Mouse (Mus musculus): ENCODE results near the gene Cecr2. TPM values are rescaled to one million over a fixed set of nuclear protein-coding genes. Genes with fewer than 3 reads are reported as not detected.
"Not testable (repeated sequence)": the region's sequence is repeated elsewhere in the genome, so short reads cannot be mapped to it uniquely, and the experiment has no call there.

The Cecr2 gene
- polyA plus RNA-seq, 1 experiment from 2014 or later = 1.4 TPM

- WGBS = 70% methylated on average over 5 of the region's 5 CpGs
These were observed 129.4 kb downstream of the Cecr2 start for GRCm38 (mm10) chr6:120795422-120796086.

GRCm38 (mm10) chr6:120796111-120796510, 129.9 kb downstream of the Cecr2 start:
- H3K9ac ChIP-seq = no peak overlapping the region
- 82% methylated on average over 2 of the region's 2 CpGs for WGBS
- no peak overlapping the region for H3K4me3 ChIP-seq
- H3K4me1 ChIP-seq (replicated peaks) = 0 out of 2 replicates have a peak, but pooled peaks cover 3% of the 10 kb centered on the region
- no peak for ATAC-seq (ENCODE audit: insufficient number of reproducible peaks, low FRiP score)
- H3K27ac ChIP-seq (ENCODE audit: poor library complexity, severe bottlenecking) = no peak overlapping the region
- peaks cover 94% of the 10 kb centered on the region for H3K36me3 ChIP-seq
- no peaks in the 10 kb centered on the region for H3K9me3 ChIP-seq (replicated peaks)
- H3K4me2 ChIP-seq = no peak overlapping the region
- no peaks in the 10 kb centered on the region for H3K27me3 ChIP-seq (replicated peaks)

More at GRCm38 (mm10) chr6:120795422-120796086, 129.4 kb downstream of the Cecr2 start:
- Histone ChIP-seq H3K4me2 (no peak overlapping the region), H3K36me3 (peaks cover 88% of the 10 kb centered on the region), H3K27ac (ENCODE audit: poor library complexity, severe bottlenecking) (no peak overlapping the region), H3K4me3 (no peak overlapping the region), H3K9ac (no peak overlapping the region), H3K27me3 (replicated peaks) (no peaks in the 10 kb centered on the region), H3K4me1 (replicated peaks) (peaks cover 7% of the 10 kb centered on the region; the same call in 1 of the 2 replicates), H3K9me3 (replicated peaks) (no peaks in the 10 kb centered on the region)
- ATAC-seq (ENCODE audit: insufficient number of reproducible peaks, low FRiP score) = no peak

GRCm38 (mm10) chr6:120798019-120798418, 131.8 kb downstream of the Cecr2 start:
- H3K27me3 ChIP-seq (replicated peaks) = no peaks in the 10 kb centered on the region
- no peak overlapping the region for H3K4me2 ChIP-seq
- H3K4me3 ChIP-seq = no peak overlapping the region
- no peak for ATAC-seq (ENCODE audit: insufficient number of reproducible peaks, low FRiP score)
- H3K9ac ChIP-seq = 0 out of 2 replicates have a peak overlapping the region, but pooled peaks have one; percentile 17
- WGBS = 75% methylated on average over 7 of the region's 7 CpGs
- H3K4me1 ChIP-seq (replicated peaks) = 0 out of 2 replicates have a peak, but pooled peaks cover 3% of the 10 kb centered on the region
- H3K9me3 ChIP-seq (replicated peaks) = no peaks in the 10 kb centered on the region
- H3K36me3 ChIP-seq = peaks cover 98% of the 10 kb centered on the region
- H3K27ac ChIP-seq (ENCODE audit: poor library complexity, severe bottlenecking) = no peak overlapping the region

GRCm38 (mm10) chr6:120798905-120799304, 132.7 kb downstream of the Cecr2 start:
- peaks cover 98% of the 10 kb centered on the region for H3K36me3 ChIP-seq
- H3K4me1 ChIP-seq (replicated peaks) = 0 out of 2 replicates have a peak, but pooled peaks cover 3% of the 10 kb centered on the region
- H3K9me3 ChIP-seq (replicated peaks) = no peaks in the 10 kb centered on the region
- no peak overlapping the region for H3K27ac ChIP-seq (ENCODE audit: poor library complexity, severe bottlenecking)
- no peak overlapping the region for H3K9ac ChIP-seq
- no peak overlapping the region for H3K4me2 ChIP-seq
- no peak for ATAC-seq (ENCODE audit: insufficient number of reproducible peaks, low FRiP score)
- 86% methylated on average over 4 of the region's 4 CpGs for WGBS
- no peaks in the 10 kb centered on the region for H3K27me3 ChIP-seq (replicated peaks)
- H3K4me3 ChIP-seq = no peak overlapping the region

GRCm38 (mm10) chr6:120799581-120800041, 133.4 kb downstream of the Cecr2 start:
- Histone ChIP-seq H3K4me1 (replicated peaks) (0 out of 2 replicates have a peak, but pooled peaks cover 3% of the 10 kb centered on the region), H3K27me3 (replicated peaks) (no peaks in the 10 kb centered on the region), H3K27ac (ENCODE audit: poor library complexity, severe bottlenecking) (no peak overlapping the region), H3K4me2 (no peak overlapping the region), H3K9ac (no peak overlapping the region), H3K36me3 (peaks cover 98% of the 10 kb centered on the region), H3K4me3 (no peak overlapping the region), H3K9me3 (replicated peaks) (no peaks in the 10 kb centered on the region)
- no peak for ATAC-seq (ENCODE audit: insufficient number of reproducible peaks, low FRiP score)
- WGBS = 87% methylated on average over 4 of the region's 4 CpGs

DNA sequence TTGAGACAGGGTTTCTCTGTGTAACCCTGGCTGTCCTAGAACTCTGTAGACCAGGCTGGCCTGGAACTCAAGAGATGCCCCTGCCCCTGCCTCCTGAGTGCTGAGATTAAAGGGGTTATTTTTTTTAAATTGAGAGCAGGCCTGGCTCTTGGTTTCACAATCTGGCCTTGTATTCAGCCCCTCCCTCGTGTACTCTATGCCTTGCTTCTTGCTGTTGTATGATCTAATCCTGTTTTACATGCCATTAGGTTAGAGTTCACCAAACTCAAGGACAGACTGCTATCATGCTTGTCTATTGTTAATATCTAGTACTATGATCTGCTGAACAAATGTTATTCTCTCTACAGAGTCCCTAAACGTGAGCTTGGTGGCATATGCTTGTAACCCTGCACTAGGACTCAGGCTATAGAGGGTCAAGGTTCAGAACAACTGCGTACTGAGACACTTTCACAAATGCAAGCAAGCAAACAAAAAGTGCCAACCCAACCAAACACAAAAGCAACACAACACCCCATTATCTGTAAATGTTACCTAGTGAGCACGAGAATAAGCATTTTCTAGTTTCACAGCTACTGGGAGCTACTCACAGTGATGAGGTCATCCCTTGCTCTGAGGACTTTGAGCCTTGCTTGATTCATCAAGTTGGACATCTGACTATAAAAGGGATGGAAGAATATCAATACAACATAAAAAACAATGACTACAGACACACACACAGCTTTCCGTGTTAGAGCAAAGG, 141.0 kb downstream of the Cecr2 start:
- 83% methylated on average over 5 of the region's 5 CpGs for WGBS
- Histone ChIP-seq H3K36me3 (peaks cover 94% of the 10 kb centered on the region), H3K9me3 (replicated peaks) (0 out of 2 replicates have a peak, but pooled peaks cover 4% of the 10 kb centered on the region)

DNA sequence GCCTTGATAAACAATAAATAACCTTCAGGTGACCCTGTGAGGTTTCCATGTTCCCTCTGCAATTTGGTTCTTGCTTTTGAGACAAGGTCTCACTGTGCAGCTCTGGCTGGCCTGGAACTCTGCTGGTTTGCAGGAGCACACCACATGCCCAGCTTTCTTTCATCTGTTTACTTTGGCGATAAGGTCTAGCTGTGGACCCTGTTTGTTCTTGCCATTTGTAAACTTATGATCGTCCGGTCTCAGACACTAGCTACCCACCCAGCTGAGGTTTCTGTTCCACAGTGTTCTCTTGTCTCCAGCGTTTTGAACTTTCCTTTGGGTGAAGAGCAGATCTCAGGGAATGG, 141.5 kb downstream of the Cecr2 start:
- Histone ChIP-seq H3K4me1 (replicated peaks) (no peaks in the 10 kb centered on the region), H3K27ac (ENCODE audit: poor library complexity, severe bottlenecking) (no peak overlapping the region), H3K27me3 (replicated peaks) (no peaks in the 10 kb centered on the region), H3K4me2 (no peak overlapping the region), H3K9ac (no peak overlapping the region), H3K36me3 (peaks cover 91% of the 10 kb centered on the region), H3K9me3 (replicated peaks) (0 out of 2 replicates have a peak, but pooled peaks cover 4% of the 10 kb centered on the region), H3K4me3 (no peak overlapping the region)
- ATAC-seq (ENCODE audit: insufficient number of reproducible peaks, low FRiP score) = no peak
- 86% methylated on average over 4 of the region's 4 CpGs for WGBS

More for the DNA sequence above, 141.0 kb downstream of the Cecr2 start:
- no peaks in the 10 kb centered on the region for H3K27me3 ChIP-seq (replicated peaks)
- H3K4me3 ChIP-seq = no peak overlapping the region
- H3K27ac ChIP-seq (ENCODE audit: poor library complexity, severe bottlenecking) = no peak overlapping the region
- H3K9ac ChIP-seq = no peak overlapping the region
- no peaks in the 10 kb centered on the region for H3K4me1 ChIP-seq (replicated peaks)
- no peak overlapping the region for H3K4me2 ChIP-seq
- ATAC-seq (ENCODE audit: insufficient number of reproducible peaks, low FRiP score) = no peak

DNA sequence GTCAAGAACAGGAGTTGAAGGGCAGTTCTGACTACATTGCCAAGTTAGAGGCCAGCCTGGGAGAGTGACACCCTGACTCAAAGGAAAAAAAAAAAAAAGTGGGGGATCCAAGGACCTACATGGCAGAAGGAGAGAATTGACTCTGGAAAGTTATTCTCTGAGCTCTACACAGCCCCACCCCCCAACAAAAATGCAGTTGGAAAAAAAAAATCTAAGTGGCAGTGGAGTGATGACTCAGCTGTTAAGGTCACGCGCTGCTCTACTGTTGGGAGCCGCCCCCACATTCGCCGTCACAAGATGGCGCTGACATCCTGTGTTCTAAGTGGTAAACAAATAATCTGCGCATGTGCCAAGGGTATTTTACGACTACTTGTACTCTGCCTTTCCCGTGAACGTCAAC, 145.8 kb downstream of the Cecr2 start:
- not testable (repeated sequence) for H3K4me1 ChIP-seq (replicated peaks); ATAC-seq (ENCODE audit: insufficient number of reproducible peaks, low FRiP score); H3K27me3 ChIP-seq (replicated peaks); H3K9ac ChIP-seq; H3K27ac ChIP-seq (ENCODE audit: poor library complexity, severe bottlenecking); H3K9me3 ChIP-seq (replicated peaks); H3K4me3 ChIP-seq; H3K4me2 ChIP-seq
- peaks cover 52% of the 10 kb centered on the region for H3K36me3 ChIP-seq
- WGBS = 93% methylated on average over 10 of the region's 10 CpGs

- Histone ChIP-seq H3K27ac (ENCODE audit: poor library complexity, severe bottlenecking) (no peak overlapping the region), H3K4me2 (no peak overlapping the region), H3K9me3 (replicated peaks) (0 out of 2 replicates have a peak, but pooled peaks cover 5% of the 10 kb centered on the region), H3K4me3 (no peak overlapping the region), H3K36me3 (peaks cover 25% of the 10 kb centered on the region), H3K27me3 (replicated peaks) (no peaks in the 10 kb centered on the region), H3K4me1 (replicated peaks) (peaks cover 17% of the 10 kb centered on the region), H3K9ac (no peak overlapping the region)
- ATAC-seq (ENCODE audit: insufficient number of reproducible peaks, low FRiP score) = no peak
- 91% methylated on average over 2 of the region's 2 CpGs for WGBS
These were observed 153.1 kb downstream of the Cecr2 start for GRCm38 (mm10) chr6:120819294-120819693.

GRCm38 (mm10) chr6:120820144-120820543, 154.0 kb downstream of the Cecr2 start:
- Histone ChIP-seq H3K27ac (ENCODE audit: poor library complexity, severe bottlenecking) (no peak overlapping the region), H3K9ac (no peak overlapping the region), H3K27me3 (replicated peaks) (no peaks in the 10 kb centered on the region), H3K4me3 (no peak overlapping the region), H3K9me3 (replicated peaks) (0 out of 2 replicates have a peak, but pooled peaks cover 5% of the 10 kb centered on the region), H3K36me3 (peaks cover 25% of the 10 kb centered on the region), H3K4me2 (no peak overlapping the region), H3K4me1 (replicated peaks) (peaks cover 17% of the 10 kb centered on the region)
- WGBS = 86% methylated on average over 5 of the region's 5 CpGs
- no peak for ATAC-seq (ENCODE audit: insufficient number of reproducible peaks, low FRiP score)
